In the genomic region with DNA sequence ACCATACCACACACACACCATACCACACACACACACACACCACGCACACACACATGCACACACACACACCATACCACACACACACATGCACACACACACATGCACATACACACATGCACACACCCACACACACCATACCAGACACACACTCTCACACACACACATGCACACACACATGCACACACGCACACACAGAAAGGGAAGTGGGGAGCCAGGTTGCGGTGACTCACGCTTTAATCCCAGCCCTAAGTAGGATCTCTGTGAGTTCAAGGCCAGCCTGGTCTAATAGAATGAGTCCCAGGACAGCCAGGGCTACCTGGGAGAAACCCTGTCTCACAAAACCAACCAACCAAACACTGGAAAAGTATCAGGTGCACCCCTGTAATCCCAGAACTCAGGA, we compare ENCODE assay signal across 19 mouse cellular contexts. TPM values are rescaled to one million over a fixed set of nuclear protein-coding genes. Genes with fewer than 3 reads are reported as not detected.
DNase-seq lines count a peak whose midpoint lies in the region; ATAC-seq and TF ChIP-seq lines count a peak whose summit lies in the region.
"Had no signal": no experiment of that assay in that cellular context is flagged by ENCODE, and none has a peak within 500 bp of the region (broad histone marks: within the 10 kb centered on the region; RNA-seq: fewer than 3 reads in every experiment).

No protein-coding gene starts in this region.

- peak overlapping the region; percentile 8; the same call in 1 of the 2 replicates for H3K27ac ChIP-seq in forebrain, embryonic 10.5 days
- H3K27ac ChIP-seq in forebrain, embryonic 11.5 days (ENCODE audit: low read depth, low read length): no peak overlapping the region
- no peak overlapping the region for H3K27ac ChIP-seq in embryonic fibroblast, embryonic 13.5 days (ENCODE audit: insufficient read depth, low read length)
- H3K27ac ChIP-seq: embryonic facial prominence, embryonic 15.5 days; forebrain, embryonic 13.5 days; hindbrain, embryonic 15.5 days had no signal

- intact Hi-C loops in left cerebral cortex, postnatal 4 days (cut with DNase I): no loop called here

- ATAC-seq in forebrain, embryonic 11.5 days (replicated peaks; ENCODE audit: low FRiP score): no peak
- ATAC-seq in megakaryocyte, adult 5-6 weeks (ENCODE audit: poor library complexity, severe bottlenecking): no peak
- ATAC-seq: forebrain, embryonic 13.5 days; forebrain, postnatal 0 days; inflammation-experienced regulatory T-cells, adult 6 months; intestine, postnatal 0 days had no signal

- TF ChIP-seq CTCF in embryonic fibroblast, embryonic 13.5 days (IDR thresholded peaks at IDR 0.05; ENCODE audit: borderline replicate concordance, insufficient read depth, low read length): peak; percentile 6; the same call in 1 of the 2 replicates

- no peaks in the 10 kb centered on the region for H3K36me3 ChIP-seq in forebrain, embryonic 10.5 days (replicated peaks)
- H3K36me3 ChIP-seq in forebrain, embryonic 11.5 days (ENCODE audit: control insufficient read depth, insufficient read depth, low read length): no peaks in the 10 kb centered on the region
- no peaks in the 10 kb centered on the region for H3K36me3 ChIP-seq in megakaryocyte, embryonic 14.5 days (replicated peaks; ENCODE audit: low read length)
- H3K36me3 ChIP-seq: embryonic facial prominence, embryonic 15.5 days; heart, embryonic 12.5 days; hindbrain, embryonic 15.5 days had no signal

- DNase-seq in forebrain, embryonic 10.5 days (ENCODE audit: extremely low spot score, low spot score): no peak
- DNase-seq in forebrain, embryonic 11.5 days (ENCODE audit: low spot score): no peak
- no peak for DNase-seq in left cerebral cortex, postnatal 4 days
- no peak for DNase-seq in left cerebral cortex, adult 11 months (ENCODE audit: low spot score)
- DNase-seq: adrenal gland, postnatal 10 days; cerebellum, adult 18-20 months; cerebellum, adult 9-11 months; forebrain, postnatal 0 days; gastrocnemius, postnatal 25 days had no signal

- 95% methylated on average over 4 of the region's 4 CpGs for WGBS in forebrain, embryonic 10.5 days
- WGBS in forebrain, embryonic 11.5 days: 98% methylated on average over 4 of the region's 4 CpGs

- H3K9me3 ChIP-seq in forebrain, embryonic 10.5 days: 0 out of 2 replicates have a peak, but pooled peaks cover under 1% of the 10 kb centered on the region
- H3K9me3 ChIP-seq in forebrain, embryonic 11.5 days (ENCODE audit: control insufficient read depth, low read length): no peaks in the 10 kb centered on the region
- H3K9me3 ChIP-seq in megakaryocyte, embryonic 14.5 days: peaks cover 9% of the 10 kb centered on the region
- H3K9me3 ChIP-seq: embryonic facial prominence, embryonic 15.5 days; forebrain, embryonic 13.5 days; heart, embryonic 12.5 days; hindbrain, embryonic 15.5 days had no signal

- TF ChIP-seq POLR2A in embryonic fibroblast, embryonic 13.5 days (IDR thresholded peaks at IDR 0.05; ENCODE audit: low read depth, low read length): no peak

- no peaks in the 10 kb centered on the region for H3K27me3 ChIP-seq in forebrain, embryonic 10.5 days (ENCODE audit: poor library complexity, severe bottlenecking)
- H3K27me3 ChIP-seq in forebrain, embryonic 11.5 days (ENCODE audit: control insufficient read depth, insufficient read depth, low read length): no peaks in the 10 kb centered on the region
- peaks cover 70% of the 10 kb centered on the region for H3K27me3 ChIP-seq in megakaryocyte, embryonic 14.5 days (replicated peaks)
- H3K27me3 ChIP-seq: embryonic facial prominence, embryonic 15.5 days; forebrain, embryonic 13.5 days; heart, embryonic 12.5 days; hindbrain, embryonic 15.5 days had no signal

- H3K4me1 ChIP-seq in forebrain, embryonic 10.5 days: peaks cover 25% of the 10 kb centered on the region
- H3K4me1 ChIP-seq in forebrain, embryonic 11.5 days (replicated peaks; ENCODE audit: control insufficient read depth, insufficient read depth, low read length): no peaks in the 10 kb centered on the region
- H3K4me1 ChIP-seq in megakaryocyte, embryonic 14.5 days: peaks cover 13% of the 10 kb centered on the region
- H3K4me1 ChIP-seq in embryonic fibroblast, embryonic 13.5 days (ENCODE audit: control insufficient read depth, insufficient read depth, low read length): peaks cover 16% of the 10 kb centered on the region
- H3K4me1 ChIP-seq: forebrain, embryonic 13.5 days; hindbrain, embryonic 15.5 days had no signal

- H3K4me2 ChIP-seq in forebrain, embryonic 11.5 days (ENCODE audit: low read depth, low read length, severe bottlenecking): no peak overlapping the region
- H3K4me2 ChIP-seq: embryonic facial prominence, embryonic 15.5 days; forebrain, embryonic 13.5 days; heart, embryonic 12.5 days; hindbrain, embryonic 15.5 days had no signal

- no peak overlapping the region for H3K9ac ChIP-seq in forebrain, embryonic 11.5 days (ENCODE audit: low read length)
- H3K9ac ChIP-seq: embryonic facial prominence, embryonic 15.5 days; forebrain, embryonic 13.5 days; forebrain, postnatal 0 days; heart, embryonic 12.5 days; hindbrain, embryonic 15.5 days had no signal

- H3K4me3 ChIP-seq in forebrain, embryonic 10.5 days: no peak overlapping the region
- H3K4me3 ChIP-seq in forebrain, embryonic 11.5 days (ENCODE audit: low read depth, low read length): no peak overlapping the region
- peak overlapping the region; percentile 38 for H3K4me3 ChIP-seq in megakaryocyte, embryonic 14.5 days (replicated peaks)
- no peak overlapping the region for H3K4me3 ChIP-seq in embryonic fibroblast, embryonic 13.5 days (ENCODE audit: insufficient read depth, low read length)
- H3K4me3 ChIP-seq: embryonic facial prominence, embryonic 15.5 days; forebrain, embryonic 13.5 days; heart, embryonic 12.5 days; hindbrain, embryonic 15.5 days had no signal

RNA-seq across cellular contexts. Expression of gene Id3, which starts 18.7 kb away (rescaled TPM):
- polyA plus RNA-seq in forebrain, embryonic 10.5 days (2016; fragmentation: Nextera tagmentation; extraction: Ambion mirVana): 488 and 529 TPM in 2 replicates
- 351 and 380 TPM in 2 replicates for polyA plus RNA-seq in forebrain, embryonic 11.5 days (2014; fragmentation: Nextera tagmentation; extraction: Ambion mirVana)
- 13.8 TPM in 1 of 2 replicates, not detected in the other for polyA plus RNA-seq in megakaryocyte, embryonic 14.5 days (2012; ENCODE audit: insufficient read depth, low replicate concordance)
- total RNA-seq in megakaryocyte, adult 5-6 weeks (2015): 1.9 and 2.0 TPM in 2 replicates
- 0.77 and 1.8 TPM in 2 replicates for total RNA-seq in megakaryocyte, adult 5-6 weeks (2017)
- polyA plus RNA-seq in embryonic fibroblast, embryonic 13.5 days (2011; ENCODE audit: insufficient read length, low read depth, missing spikeins): 201 and 239 TPM in 2 replicates
- total RNA-seq in left cerebral cortex, postnatal 4 days (2021): 10 to 100 TPM; 50.9 to 52.7 TPM
- total RNA-seq: granulocyte monocyte progenitor cell, adult 5-6 weeks had no signal

RNA-seq across cellular contexts. Expression of gene E2f2, which starts 47.6 kb away (rescaled TPM):
- 10.3 and 11.4 TPM in 2 replicates for polyA plus RNA-seq in forebrain, embryonic 10.5 days (2016; fragmentation: Nextera tagmentation; extraction: Ambion mirVana)
- polyA plus RNA-seq in forebrain, embryonic 11.5 days (2014; fragmentation: Nextera tagmentation; extraction: Ambion mirVana): 9.4 and 10.2 TPM in 2 replicates
- polyA plus RNA-seq in megakaryocyte, embryonic 14.5 days (2012; ENCODE audit: insufficient read depth, low replicate concordance): 10.5 and 25.7 TPM in 2 replicates
- 78.1 and 107 TPM in 2 replicates for total RNA-seq in megakaryocyte, adult 5-6 weeks (2015)
- total RNA-seq in megakaryocyte, adult 5-6 weeks (2017): 59.4 and 63.6 TPM in 2 replicates
- polyA plus RNA-seq in embryonic fibroblast, embryonic 13.5 days (2011; ENCODE audit: insufficient read length, low read depth, missing spikeins): 0.78 and 1.1 TPM in 2 replicates
- 1 to 10 TPM; 1.4 to 1.5 TPM for total RNA-seq in left cerebral cortex, postnatal 4 days (2021)

Comparison
In these comparisons a context has a peak if more than half of its experiments do, and no peak if none do; other contexts are left out.
1. RNA of gene Id3, which starts 18.7 kb away (polyA plus RNA-seq): 488 to 529 TPM in forebrain, embryonic 10.5 days, 351 to 380 TPM in forebrain, embryonic 11.5 days and 201 to 239 TPM in embryonic fibroblast, embryonic 13.5 days; 13.8 TPM in megakaryocyte, embryonic 14.5 days; every median in the first group is over 10 times any median in the second.